Mouse (Mus musculus) R1 (cell line): ENCODE results near the gene Col6a6.
A peak's percentile ranks its signal among the peaks of the same experiment; 100 is the strongest.

Source experiments
- DNase-seq: peaks from one replicate; pipeline ENCODE4 v3.0.0-alpha.2; 2018; ENCODE audit warnings: low read depth, low spot score

Gene Col6a6

DNA sequence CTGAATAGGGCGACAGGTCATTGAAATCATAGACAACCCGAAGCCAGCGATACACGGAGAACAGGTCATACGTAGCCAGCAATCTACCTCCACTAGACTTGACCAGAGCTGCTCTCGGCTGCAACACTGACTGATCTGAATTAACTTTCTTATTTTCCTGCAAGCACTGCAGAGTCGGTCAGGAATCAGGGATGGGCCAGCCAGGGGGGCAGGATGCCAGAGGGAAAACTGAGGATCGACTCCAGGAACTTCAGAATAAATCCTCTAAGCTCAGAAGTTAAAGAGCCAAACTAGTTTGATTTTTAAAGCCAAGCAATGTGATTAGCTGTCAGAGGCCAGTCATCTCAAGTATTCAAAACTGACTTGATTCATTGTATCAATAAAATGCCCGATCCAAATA, 88.5 kb downstream of the Col6a6 start:
- no peak for DNase-seq

DNA sequence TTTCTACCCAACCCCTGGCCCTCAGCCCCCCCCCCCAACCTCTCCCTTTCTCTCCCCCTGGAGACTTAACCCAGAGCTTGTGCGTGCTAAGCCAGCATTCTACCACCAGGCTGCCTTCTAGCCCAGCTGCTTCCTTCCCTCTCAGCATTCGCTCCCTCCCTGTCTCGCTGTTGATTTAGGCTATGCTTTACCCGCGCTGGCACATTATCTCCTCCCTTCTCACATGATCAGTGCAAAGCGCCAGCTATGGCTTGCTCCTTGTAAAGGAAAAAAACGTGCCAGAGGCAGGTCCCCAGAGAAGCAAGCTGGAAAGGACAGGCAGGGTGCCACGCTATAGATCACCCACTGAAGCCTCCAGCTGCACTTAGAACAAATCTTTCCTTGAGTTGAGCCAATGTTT, 90.5 kb downstream of the Col6a6 start:
- peak; percentile 24 for DNase-seq

DNA sequence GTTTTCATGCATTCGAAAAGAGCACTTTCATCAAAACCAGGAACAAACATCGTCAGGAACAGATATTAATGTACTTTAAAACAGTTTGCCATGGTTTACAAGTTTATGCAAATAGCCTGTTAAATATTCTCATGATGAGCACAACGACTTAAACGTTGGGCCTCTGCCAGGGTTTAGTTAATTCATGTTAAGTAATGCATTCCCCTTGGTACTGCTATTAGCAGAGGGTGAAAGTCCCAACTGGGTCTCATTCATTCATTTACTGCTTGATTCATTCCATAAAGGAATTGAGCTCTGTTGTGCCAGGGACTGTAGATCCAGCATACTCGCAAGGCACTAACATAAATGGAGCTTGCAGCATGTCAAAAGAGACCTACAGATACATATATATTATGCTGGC, 92.8 kb downstream of the Col6a6 start:
- no peak for DNase-seq

DNA sequence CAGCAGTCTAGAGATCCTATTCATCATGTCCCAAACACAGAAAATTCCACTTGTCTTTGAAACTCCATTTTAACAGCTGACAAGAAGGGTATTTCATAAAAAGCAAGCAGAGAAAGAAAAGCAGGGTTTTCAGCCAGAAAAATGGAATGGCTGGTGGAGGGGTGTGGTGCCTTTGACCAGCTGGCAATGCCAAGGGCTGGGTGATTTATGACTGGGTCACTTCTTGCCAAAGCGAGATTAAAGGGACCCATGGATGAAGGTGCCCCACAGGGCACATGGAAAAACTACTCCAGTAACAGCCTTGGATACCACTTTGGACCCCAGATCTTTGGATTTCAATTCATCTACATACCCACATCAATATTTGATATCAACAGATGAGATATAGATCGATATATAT, 93.3 kb downstream of the Col6a6 start:
- no peak for DNase-seq

DNA sequence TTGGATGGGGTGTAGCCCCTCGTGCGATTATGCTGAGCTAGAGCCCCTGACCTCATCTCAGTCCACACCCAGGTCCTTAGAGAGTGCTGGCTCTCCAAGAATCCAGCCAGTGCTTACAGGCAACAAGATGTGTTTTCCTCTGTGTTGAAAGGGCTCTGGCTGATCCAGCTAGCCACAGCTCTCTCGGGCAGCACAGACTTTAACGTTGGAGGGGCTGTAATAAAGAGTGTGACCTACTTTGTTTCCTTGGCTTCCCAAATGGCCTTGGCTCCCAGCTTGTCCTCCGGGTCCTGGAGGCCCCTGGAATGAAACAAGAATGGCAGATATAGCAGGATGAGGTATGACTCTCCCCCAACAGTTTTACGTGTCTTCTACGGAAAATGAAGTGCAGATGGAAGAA, 96.0 kb downstream of the Col6a6 start:
- no peak for DNase-seq

DNA sequence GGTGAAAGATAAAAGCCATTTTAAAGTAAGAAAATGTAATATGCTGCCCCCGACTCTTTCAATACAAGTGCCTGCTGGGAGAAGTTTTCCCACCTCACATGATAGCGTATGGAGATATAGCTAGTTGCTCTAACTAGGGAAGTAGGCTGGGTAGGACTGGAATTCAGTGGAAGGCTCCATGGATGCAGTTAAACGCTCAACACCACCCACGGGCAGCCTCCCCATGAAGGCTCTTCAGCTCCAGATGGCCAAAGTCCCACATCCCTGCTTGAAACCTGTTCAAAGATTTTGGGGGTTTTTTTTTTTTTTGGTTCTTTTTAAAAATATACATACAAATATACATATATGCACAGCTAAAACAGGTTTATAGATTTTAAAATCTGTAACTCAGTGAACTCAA, 107.5 kb downstream of the Col6a6 start:
- DNase-seq = no peak

DNA sequence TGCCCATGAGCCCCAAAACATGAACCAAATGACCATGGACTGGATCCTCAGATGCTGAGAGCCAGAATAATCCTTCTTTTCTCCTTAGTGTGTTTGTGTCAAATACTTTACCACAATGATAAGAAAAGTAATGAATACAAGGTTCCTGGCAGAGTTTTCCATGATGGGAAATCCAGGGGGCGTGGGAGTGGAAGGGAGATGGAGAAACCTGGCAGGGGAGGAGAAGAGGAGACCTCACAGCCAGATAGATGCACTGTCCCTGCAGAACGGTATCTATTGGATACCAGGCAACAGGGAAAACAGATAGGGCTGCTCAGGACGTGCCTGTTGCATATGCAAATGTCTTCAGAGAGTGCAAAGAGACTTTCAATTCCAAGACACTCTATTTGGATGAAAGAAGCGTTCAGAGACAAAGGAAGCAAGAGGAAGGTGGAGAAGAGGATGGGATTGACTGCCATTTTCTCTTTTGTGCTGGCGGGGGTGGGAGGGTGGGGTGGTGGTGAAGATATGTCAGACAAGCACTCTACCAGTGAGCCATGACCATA, 108.0 kb downstream of the Col6a6 start:
- peak; percentile 86 for DNase-seq

DNA sequence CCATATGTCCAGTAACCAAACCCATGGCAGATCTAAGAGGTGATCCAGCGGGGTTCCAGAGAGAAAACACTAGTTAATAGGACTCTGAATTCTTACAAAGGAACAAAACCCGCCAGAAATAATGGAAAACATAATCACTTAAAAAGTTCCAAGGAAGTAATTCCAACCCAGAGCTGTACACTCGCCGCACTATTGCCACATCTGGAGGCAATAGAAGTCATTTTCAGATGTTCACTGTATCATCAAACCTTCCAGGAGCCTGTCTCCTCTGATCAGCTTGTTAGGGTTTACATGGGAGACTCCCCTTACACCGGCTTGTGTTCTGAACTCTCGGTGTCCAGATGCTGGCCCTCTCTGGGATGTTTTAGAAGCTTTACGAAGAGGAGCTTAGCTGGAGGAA, 108.6 kb downstream of the Col6a6 start:
- no peak for DNase-seq

DNA sequence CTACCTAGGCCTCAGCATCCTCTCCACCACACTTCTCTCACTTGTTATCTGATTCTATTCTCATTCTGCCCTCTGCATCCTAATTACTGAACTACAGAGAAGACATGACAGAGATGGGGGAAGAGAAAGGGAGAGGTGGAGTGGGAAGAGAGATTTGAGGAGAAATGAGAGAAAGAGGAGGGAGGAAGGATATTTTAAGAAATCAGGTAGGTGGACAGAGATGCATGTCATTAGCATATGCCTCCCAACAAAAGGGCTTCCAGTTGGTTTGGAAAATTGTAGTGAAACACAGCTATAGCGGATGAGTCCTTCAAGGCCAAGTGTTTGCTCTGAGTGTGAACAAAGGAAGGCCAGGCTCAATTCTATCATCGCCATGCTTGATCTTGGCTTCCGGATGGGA, 115.9 kb downstream of the Col6a6 start:
- DNase-seq = no peak

DNA sequence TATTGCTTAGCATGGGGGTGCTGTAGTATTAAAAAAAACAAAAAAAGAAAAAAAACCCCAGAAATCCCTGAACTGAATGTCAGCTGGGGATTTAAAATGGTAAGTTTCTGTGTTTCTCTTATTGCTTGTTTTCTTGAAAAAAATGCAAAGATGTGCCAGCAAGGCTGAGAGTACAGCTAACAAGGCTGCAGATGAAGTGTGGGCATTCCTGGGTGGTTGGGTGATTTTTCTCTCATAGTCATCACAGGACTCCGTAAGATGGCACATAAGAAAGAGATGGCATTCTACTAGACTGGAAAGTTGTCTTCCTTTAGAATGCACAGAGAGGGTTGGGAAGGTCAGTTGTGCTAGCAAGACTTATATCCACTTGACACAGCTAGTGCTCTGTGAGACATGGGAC, 122.9 kb downstream of the Col6a6 start:
- DNase-seq = no peak

DNA sequence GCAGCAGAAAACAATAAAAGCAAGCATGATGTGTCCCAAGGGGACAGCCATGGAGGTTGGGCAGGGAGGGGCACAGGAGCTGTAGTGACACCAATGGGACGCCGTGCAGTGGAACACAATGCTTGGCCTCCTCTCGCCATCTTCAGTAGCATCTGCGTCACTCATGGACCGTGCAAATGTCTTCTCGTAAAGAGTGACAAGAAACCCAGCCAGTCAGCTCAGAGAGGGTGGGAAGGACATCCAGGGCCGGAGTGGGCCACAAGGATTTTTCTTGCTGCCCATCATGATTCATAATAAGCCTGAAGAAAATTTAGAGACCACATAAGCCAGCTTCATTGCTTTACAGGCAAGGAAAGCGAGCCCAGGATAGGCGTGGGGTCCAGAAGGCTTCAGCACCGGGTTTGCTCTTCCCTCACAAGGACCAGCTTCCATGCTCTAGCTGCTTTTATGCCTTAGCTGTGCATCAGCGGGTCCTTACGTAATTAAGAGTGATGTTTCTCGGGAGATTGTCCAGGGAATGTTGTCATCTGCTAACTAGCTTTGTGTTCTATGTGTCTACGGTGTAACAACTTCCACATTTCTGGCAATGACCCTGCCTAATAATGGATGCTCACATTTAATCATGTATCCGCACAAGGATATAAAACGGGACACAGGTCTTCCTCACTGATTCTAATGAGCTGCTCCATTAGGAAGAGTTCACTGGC, 123.6 kb downstream of the Col6a6 start:
- DNase-seq = no peak

DNA sequence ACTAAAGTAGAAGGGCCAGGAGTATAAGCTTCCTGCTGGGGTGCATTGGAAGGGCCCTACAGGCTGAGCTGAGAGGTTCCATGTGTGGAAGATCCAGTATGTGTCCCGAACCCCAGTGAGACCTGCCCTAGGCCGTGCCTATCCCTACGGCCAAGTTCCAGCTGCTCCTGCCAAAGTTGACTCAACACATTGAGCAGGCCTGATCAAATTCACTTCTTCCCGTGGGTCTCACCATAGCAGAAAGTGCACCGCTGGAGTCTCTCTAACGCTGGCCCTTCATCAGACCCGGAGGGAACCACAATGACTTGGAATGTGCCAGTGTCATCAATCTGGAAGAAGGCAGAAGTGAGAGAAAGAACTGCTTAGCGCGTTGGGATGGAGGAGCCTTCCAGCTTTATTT, 126.0 kb downstream of the Col6a6 start:
- DNase-seq = no peak

DNA sequence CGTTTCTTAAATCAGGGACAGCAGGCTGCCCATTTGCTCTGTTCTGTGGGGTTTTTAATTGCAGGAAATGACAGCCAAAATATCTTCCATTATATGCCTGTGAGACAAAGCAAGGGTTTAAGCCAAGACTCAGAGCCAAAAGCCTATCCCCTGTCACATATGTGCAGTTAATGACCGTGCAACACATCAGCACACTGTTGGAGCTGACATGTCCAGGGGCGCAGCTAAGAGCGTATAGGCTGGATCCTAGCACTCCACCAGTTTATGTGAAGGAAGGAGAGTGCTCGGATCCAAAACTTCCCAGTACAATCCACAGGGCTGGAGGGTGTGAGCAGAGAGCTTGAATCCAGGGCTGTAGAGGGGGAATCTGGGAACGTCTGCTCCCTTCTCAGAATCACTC, 127.3 kb downstream of the Col6a6 start:
- no peak for DNase-seq

DNA sequence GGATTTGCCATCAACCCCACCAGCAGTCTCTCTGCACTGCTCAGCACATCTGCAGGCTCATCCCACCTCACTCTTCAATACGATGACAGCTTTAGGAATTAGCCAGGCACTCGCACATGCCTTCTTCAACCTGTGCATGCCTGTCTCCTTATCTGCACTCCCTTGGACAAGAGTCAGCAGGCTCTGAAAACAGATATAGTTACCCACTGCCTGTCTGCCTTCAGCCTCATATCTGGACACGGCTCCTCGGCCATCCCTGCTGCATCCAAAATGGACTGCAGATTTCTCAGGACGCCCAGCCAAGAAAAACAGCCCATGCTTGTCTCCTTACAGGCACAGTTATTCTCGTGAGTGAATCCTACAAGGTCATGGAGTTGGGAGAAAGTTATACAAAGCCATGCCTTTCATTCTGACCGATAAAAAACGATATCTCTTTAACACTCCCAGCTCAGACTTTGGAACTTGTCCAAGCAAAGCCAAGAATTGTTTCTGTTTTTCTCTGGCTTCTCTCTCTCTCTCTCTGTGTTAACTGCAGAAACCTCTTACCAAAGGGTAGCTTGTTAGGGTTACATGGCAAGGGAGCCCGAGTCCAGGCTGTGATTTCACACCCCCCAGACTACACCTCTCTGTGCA, 130.1 kb downstream of the Col6a6 start:
- DNase-seq = no peak

DNA sequence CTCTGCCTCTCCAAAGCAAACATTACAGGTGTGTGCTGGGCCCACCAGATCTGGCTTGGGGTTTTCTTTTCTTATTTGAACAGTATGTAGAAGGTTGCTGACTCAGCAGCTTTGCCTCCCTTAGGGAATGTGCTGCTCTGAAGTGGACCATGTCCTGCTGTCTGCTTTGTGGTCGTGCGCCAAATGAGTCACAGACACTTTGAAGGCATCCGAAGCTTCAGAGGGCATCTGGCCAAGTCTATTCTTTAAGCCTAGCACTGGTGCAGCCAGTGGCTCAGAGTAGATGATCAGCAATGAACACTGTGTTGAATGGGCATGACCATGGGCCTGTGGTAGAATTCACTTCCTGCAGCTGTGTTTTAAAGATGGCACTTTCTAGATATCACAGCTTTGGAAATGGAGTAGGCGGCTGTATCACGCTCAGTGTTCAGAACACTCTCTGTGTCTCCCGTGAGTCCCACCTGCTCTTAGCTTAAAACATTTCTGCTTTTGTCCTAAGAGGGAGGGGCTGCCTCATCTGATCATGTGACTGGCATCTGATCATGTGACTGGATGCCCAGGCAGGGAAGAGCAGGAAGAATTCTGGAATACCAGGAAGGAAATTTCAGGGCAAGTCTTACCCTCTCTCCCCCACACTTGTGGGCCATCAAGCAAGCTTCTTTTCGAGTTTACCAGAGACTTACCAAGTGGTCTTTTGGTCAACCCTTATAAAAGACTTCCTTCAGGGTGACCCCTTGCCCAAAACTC, 131.0 kb downstream of the Col6a6 start:
- DNase-seq = no peak

DNA sequence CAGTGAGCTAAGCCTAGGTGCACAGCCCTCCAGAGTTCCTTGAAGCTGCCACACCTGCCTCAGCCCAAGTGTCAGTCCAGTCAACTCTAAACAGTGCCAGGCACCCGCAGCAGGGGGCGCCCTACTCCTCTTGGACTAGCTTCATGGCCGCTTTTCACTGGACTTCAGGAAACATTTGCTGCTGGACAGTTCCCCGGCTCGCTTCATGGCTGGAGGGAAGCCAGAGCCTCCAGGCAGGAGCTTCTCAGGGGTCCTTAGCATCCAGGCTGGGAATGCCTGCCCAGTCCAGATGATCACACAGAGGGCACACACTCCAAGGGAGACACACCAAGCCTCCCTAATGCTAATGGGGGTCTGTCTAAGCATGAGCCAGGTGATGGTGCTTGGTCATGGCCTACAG, 134.1 kb downstream of the Col6a6 start:
- DNase-seq = peak; percentile 87

DNA sequence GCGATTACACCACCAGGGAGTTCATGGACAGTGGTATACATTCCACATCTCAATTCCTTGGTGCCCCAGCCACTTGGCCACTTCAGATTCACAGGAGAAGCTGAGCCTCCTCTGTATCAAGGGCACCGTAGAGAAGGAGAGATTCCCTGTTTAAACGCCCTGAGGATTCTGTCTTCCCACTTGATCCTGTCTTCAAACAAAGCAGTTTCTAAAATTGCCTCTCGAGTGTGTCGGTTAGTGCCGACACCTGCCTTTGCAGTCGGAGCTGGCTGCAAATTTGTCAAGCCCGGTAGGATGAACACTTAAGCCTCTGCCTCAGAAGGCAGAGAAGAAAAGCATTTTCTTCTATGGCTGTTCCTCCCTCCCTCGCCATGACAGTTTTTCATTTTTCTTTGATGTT, 134.9 kb downstream of the Col6a6 start:
- no peak for DNase-seq

DNA sequence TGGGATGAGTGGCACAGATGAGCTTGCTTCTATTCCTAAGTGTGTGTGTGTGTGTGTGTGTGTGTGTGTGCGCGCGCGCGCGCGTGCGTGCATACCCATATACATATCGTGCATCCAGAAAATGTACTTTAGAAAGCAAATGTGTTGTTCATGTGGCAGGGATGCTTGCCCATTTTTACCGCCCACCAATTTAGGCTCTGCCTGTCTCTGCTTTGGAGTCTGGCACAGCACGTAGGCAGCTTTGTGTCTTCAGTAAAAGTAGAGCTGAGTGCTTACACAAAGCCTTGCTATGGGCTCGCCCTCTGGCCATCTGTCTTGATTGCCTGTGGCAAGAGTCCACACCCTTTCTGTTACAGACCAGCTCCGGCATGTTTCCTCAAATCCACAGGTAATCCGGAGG, 135.5 kb downstream of the Col6a6 start:
- DNase-seq = peak; percentile 25

DNA sequence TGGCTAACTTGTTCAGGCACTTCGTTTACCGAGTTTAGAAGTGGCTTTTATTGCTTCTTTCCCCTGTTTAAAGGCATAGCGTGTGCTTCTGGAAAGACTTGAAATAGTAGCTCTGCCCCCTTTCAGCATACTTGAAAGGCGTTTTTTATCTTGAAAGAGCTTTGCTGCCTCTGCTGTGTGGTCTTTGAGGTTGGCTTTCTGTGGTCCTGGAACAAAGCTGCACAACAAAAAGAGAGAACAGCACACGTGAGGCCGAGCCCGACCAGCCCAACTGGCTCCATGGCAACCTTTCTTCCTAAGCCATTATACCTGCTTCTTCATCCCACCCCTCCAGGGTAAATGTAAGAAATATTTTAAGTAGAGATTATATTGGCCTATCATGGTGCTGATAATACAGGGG, 138.5 kb downstream of the Col6a6 start:
- no peak for DNase-seq

DNA sequence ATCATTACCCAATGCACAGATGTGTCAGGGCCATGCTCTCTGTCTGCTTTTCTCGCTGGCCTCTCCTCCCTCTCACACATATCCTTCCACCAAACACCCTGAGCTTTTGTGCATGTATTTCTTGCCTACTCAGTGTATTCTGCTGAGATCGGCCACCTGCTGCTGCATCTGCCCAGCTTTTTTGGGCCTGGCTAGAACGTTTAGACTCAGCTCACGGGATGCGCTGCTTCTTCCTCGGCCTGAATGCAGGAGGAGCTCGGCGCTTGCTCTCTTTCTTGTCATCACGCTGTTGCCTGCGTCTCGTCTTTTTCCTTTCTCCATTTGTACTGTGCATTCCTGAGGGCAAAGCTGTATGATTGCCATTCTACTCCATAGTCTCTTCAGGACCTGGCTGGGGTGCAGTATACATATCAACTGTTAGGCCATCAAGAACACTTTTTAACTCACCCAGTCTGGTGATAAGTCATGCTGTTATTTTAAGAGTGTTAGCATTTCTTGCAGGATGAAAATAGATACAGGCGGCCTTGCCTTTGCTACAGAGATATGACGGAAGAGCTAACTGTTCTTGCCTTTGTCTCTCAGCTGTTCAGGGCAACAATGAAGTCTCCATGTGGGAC, 143.3 kb downstream of the Col6a6 start:
- DNase-seq = no peak

DNA sequence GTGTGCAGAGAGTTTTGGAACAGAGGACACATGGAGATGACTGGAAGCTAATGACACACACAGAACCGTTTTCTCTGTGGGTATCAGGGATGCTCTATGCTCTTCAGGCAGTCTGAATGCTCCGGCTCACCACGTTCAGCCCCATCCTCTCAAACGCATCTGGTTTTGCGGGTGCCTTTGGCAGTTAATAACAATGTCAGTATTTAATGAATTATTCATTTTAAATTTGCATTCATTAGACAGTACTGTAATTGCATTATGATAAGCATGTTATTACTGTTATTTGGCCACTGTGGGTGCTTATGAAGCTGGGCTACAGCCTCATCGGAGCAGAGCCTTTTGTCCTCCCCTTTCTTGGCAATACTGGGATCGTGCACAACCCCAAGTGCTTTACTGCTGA, 146.6 kb downstream of the Col6a6 start:
- DNase-seq = no peak

DNA sequence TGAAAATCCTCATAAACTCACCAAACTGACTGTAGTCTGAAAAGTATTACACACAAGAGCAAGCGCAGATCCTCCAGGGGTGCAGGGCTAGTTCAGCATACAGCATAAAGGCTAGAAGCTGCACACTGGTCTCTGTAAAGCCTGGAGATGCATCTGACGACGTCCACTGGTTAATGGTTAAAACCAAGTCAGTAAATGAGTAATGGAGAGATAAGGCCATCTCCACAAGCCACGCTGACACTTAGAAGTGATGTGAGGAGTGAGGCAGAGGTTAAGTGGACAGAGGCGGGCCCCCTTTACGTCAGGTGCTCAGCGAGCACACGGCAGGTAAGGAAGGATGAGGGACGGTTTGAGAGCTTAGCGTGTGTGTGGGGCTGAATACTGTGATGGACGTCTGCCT, 152.0 kb downstream of the Col6a6 start:
- no peak for DNase-seq
